Mouse (Mus musculus): ENCODE results near the gene Nhsl2.

DNA sequence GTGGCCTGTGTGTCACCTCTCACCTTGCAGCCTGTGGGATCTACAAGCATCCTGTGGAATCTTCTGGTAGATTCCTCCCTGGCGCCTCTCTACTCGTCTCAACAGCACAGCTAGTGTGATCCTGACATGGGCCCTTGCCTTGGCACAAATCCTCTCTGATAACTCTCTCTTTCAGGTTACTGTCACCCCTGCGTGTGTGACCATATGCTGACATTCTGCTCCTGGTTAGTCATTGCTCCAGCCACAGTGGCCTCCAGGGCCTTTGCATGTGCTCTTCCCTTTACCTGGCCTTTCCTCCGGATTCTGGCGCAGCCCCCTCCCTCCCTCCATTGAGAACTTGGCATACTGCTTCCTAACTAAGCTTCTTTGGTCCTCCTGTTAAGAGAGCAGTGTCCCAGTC, 84.2 kb downstream of the Nhsl2 start:
- no peak for TF ChIP-seq EP300 (IDR thresholded peaks at IDR 0.05)
- no peak for TF ChIP-seq CTCF (IDR thresholded peaks at IDR 0.05)

Data from lung, postnatal 0 days (tissue).